Mouse (Mus musculus): ENCODE measurements at regions not wholly inside any gene's neighbourhood (a gene's known extent, or its start where the extent isn't known, plus 50 kb on each side); places are given as distances from the start of the nearest gene placed in this dataset.

DNA sequence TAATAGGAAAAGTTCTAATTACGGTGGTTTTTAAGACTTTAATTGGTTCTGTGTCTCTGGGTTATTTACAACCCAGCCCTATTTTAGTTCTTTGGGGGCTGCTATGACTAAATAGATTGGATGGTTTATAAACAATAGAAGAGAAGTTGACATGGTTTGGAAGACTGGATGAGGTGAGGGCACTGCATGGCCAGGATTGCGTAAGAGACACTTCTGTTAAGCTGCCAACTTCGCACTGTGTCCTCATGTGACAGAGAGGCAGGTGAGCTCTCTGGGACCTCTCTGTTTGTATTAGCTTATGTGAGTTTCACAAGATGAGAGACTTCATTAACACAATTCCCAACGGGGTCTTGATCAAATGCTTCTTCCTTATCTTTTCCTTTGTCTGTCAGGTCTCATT is 182.5 kb upstream of the Fbxl7 start:
- TF ChIP-seq SIN3A (IDR thresholded peaks at IDR 0.05; ENCODE audit: low read length) (no peak), POLR2A (IDR thresholded peaks at IDR 0.05; ENCODE audit: low read depth, low read length) (no peak), CTCF (conservative IDR thresholded peaks at IDR 0.05 in 1 of 2, IDR thresholded peaks at IDR 0.05 in 1 of 2; ENCODE audit: low read depth in 2 of 2, low read length in 2 of 2) (no peak), ZC3H11A (IDR thresholded peaks at IDR 0.05; ENCODE audit: low read depth, low read length) (no peak), UBTF (IDR thresholded peaks at IDR 0.05; ENCODE audit: low read depth, low read length) (no peak), CHD2 (IDR thresholded peaks at IDR 0.05; ENCODE audit: low read length) (no peak), NELFE (IDR thresholded peaks at IDR 0.05; ENCODE audit: low read depth, low read length) (no peak), MEF2A (IDR thresholded peaks at IDR 0.05; ENCODE audit: borderline replicate concordance, low read depth, low read length) (no peak), TBP (conservative IDR thresholded peaks at IDR 0.05; ENCODE audit: low read depth, low read length) (no peak), ETS1 (conservative IDR thresholded peaks at IDR 0.05; ENCODE audit: low read depth, low read length) (no peak), CHD1 (IDR thresholded peaks at IDR 0.05; ENCODE audit: low read depth, low read length) (no peak), HCFC1 (IDR thresholded peaks at IDR 0.05; ENCODE audit: low read depth, low read length) (no peak)

Data from CH12.LX (cell line).